Comparison of ENCODE assay signal across 12 mouse cellular contexts in genomic region chr4:154409841-154410240, GRCm38 (mm10).
A peak's percentile ranks its signal among the peaks of the same experiment; 100 is the strongest.
DNase-seq lines count a peak whose midpoint lies in the region; ATAC-seq lines count a peak whose summit lies in the region.
"Had no signal": no experiment of that assay in that cellular context is flagged by ENCODE, and none has a peak within 500 bp of the region (broad histone marks: within the 10 kb centered on the region; RNA-seq: fewer than 3 reads in every experiment).

No protein-coding gene starts in this region.

- H3K9me3 ChIP-seq in heart, embryonic 10.5 days: no peaks in the 10 kb centered on the region
- H3K9me3 ChIP-seq in midbrain, embryonic 11.5 days (ENCODE audit: control insufficient read depth, low read length): no peaks in the 10 kb centered on the region
- H3K9me3 ChIP-seq in midbrain, embryonic 10.5 days (replicated peaks): no peaks in the 10 kb centered on the region
- H3K9me3 ChIP-seq in forebrain, embryonic 12.5 days: no peaks in the 10 kb centered on the region
- no peaks in the 10 kb centered on the region for H3K9me3 ChIP-seq in midbrain, embryonic 16.5 days (replicated peaks; ENCODE audit: control insufficient read depth, low read length, poor library complexity, severe bottlenecking)
- H3K9me3 ChIP-seq: heart, embryonic 15.5 days had no signal

- H3K4me1 ChIP-seq in heart, embryonic 10.5 days: peaks cover 78% of the 10 kb centered on the region
- peaks cover 8% of the 10 kb centered on the region; the same call in 1 of the 2 replicates for H3K4me1 ChIP-seq in midbrain, embryonic 11.5 days (ENCODE audit: control insufficient read depth, insufficient read depth, low read length)
- H3K4me1 ChIP-seq in midbrain, embryonic 10.5 days: peaks cover 61% of the 10 kb centered on the region
- peaks cover 41% of the 10 kb centered on the region for H3K4me1 ChIP-seq in forebrain, embryonic 12.5 days
- H3K4me1 ChIP-seq in midbrain, embryonic 16.5 days (ENCODE audit: control insufficient read depth, insufficient read depth, low read length): peaks cover 6% of the 10 kb centered on the region; the same call in 1 of the 2 replicates

- no peak for ATAC-seq in midbrain, embryonic 11.5 days (ENCODE audit: low FRiP score)
- peak; percentile 18; the same call in 1 of the 2 replicates for ATAC-seq in forebrain, embryonic 12.5 days (ENCODE audit: low FRiP score)
- peak; percentile 19; the same call in 1 of the 2 replicates for ATAC-seq in midbrain, embryonic 16.5 days

- H3K36me3 ChIP-seq in heart, embryonic 10.5 days: no peaks in the 10 kb centered on the region
- no peaks in the 10 kb centered on the region for H3K36me3 ChIP-seq in midbrain, embryonic 11.5 days (ENCODE audit: control insufficient read depth, insufficient read depth, low read length)
- no peaks in the 10 kb centered on the region for H3K36me3 ChIP-seq in midbrain, embryonic 10.5 days
- H3K36me3 ChIP-seq in forebrain, embryonic 12.5 days (replicated peaks): no peaks in the 10 kb centered on the region
- no peaks in the 10 kb centered on the region for H3K36me3 ChIP-seq in midbrain, embryonic 16.5 days (ENCODE audit: control insufficient read depth, insufficient read depth, low read length)
- H3K36me3 ChIP-seq: heart, embryonic 15.5 days had no signal

- intact Hi-C loops in heart, postnatal 36 days (cut with DNase I): no loop called here

- no peak for DNase-seq in heart, embryonic 10.5 days (ENCODE audit: low spot score)
- no peak for DNase-seq in heart, postnatal 36 days
- DNase-seq in midbrain, embryonic 11.5 days (ENCODE audit: low spot score, missing footprints): peak; percentile 67
- no peak for DNase-seq in midbrain, embryonic 10.5 days (ENCODE audit: low spot score)
- no peak for DNase-seq in cerebellum, postnatal 25 days
- DNase-seq in lung, postnatal 10 days: no peak
- DNase-seq: adrenal gland, postnatal 10 days; cerebellum, adult 11 months had no signal

- WGBS in heart, embryonic 10.5 days: 62% methylated on average over 10 of the region's 10 CpGs
- 78% methylated on average over 10 of the region's 10 CpGs for whole genome bisulfite sequencing in midbrain, embryonic 11.5 days
- WGBS in midbrain, embryonic 10.5 days: 82% methylated on average over 10 of the region's 10 CpGs
- WGBS in forebrain, embryonic 12.5 days: 55% methylated on average over 10 of the region's 10 CpGs
- WGBS in midbrain, embryonic 16.5 days: 79% methylated on average over 10 of the region's 10 CpGs

- H3K9ac ChIP-seq in midbrain, embryonic 11.5 days (ENCODE audit: low read length): no peak overlapping the region
- 0 out of 2 replicates have a peak overlapping the region, but pooled peaks have one; percentile 17 for H3K9ac ChIP-seq in forebrain, embryonic 12.5 days
- H3K9ac ChIP-seq in midbrain, embryonic 16.5 days (ENCODE audit: low read depth, low read length): no peak overlapping the region

- H3K27me3 ChIP-seq in heart, embryonic 10.5 days (ENCODE audit: insufficient read depth, poor library complexity, severe bottlenecking): peaks cover 85% of the 10 kb centered on the region
- H3K27me3 ChIP-seq in midbrain, embryonic 11.5 days (ENCODE audit: control insufficient read depth, insufficient read depth, low read length): peaks cover 4% of the 10 kb centered on the region
- H3K27me3 ChIP-seq in midbrain, embryonic 10.5 days (ENCODE audit: low read depth, poor library complexity, severe bottlenecking): peaks cover 84% of the 10 kb centered on the region
- H3K27me3 ChIP-seq in forebrain, embryonic 12.5 days: peaks cover 45% of the 10 kb centered on the region
- H3K27me3 ChIP-seq in midbrain, embryonic 16.5 days (ENCODE audit: control insufficient read depth, insufficient read depth, low read depth, low read length): no peaks in the 10 kb centered on the region; the same call in 1 of the 2 replicates

- no peak overlapping the region; the same call in 1 of the 2 replicates for H3K4me3 ChIP-seq in heart, embryonic 10.5 days
- H3K4me3 ChIP-seq in midbrain, embryonic 11.5 days (ENCODE audit: low read depth, low read length): no peak overlapping the region
- no peak overlapping the region for H3K4me3 ChIP-seq in midbrain, embryonic 10.5 days
- no peak overlapping the region for H3K4me3 ChIP-seq in forebrain, embryonic 12.5 days (replicated peaks)
- H3K4me3 ChIP-seq in midbrain, embryonic 16.5 days (ENCODE audit: low read depth, low read length): no peak overlapping the region
- H3K4me3 ChIP-seq: heart, embryonic 15.5 days had no signal

- peak overlapping the region; percentile 86 for H3K27ac ChIP-seq in heart, embryonic 10.5 days
- H3K27ac ChIP-seq in midbrain, embryonic 11.5 days (ENCODE audit: low read depth, low read length): no peak overlapping the region
- no peak overlapping the region for H3K27ac ChIP-seq in midbrain, embryonic 10.5 days (replicated peaks)
- peak overlapping the region; percentile 63; the same call in 1 of the 2 replicates for H3K27ac ChIP-seq in forebrain, embryonic 12.5 days
- no peak overlapping the region for H3K27ac ChIP-seq in midbrain, embryonic 16.5 days (ENCODE audit: low read length)
- H3K27ac ChIP-seq: macrophage had no signal

- no peak overlapping the region for H3K4me2 ChIP-seq in midbrain, embryonic 11.5 days
- H3K4me2 ChIP-seq in forebrain, embryonic 12.5 days: peak overlapping the region; percentile 38
- H3K4me2 ChIP-seq in midbrain, embryonic 16.5 days (ENCODE audit: low read length): no peak overlapping the region
- H3K4me2 ChIP-seq: heart, embryonic 15.5 days had no signal

Comparison
In these comparisons a context has a peak if more than half of its experiments do, and no peak if none do; other contexts are left out.
1. H3K27ac ChIP-seq: peak in heart, embryonic 10.5 days (single experiment) and forebrain, embryonic 12.5 days (single experiment); none in midbrain, embryonic 11.5 days (single experiment), midbrain, embryonic 10.5 days (single experiment) and midbrain, embryonic 16.5 days (single experiment).